In genomic region chr11:77512891-77513810, GRCm38 (mm10) we compare ENCODE assay signal across 9 mouse cellular contexts. TPM values are rescaled to one million over a fixed set of nuclear protein-coding genes. Genes with fewer than 3 reads are reported as not detected.
DNase-seq lines count a peak whose midpoint lies in the region; ATAC-seq lines count a peak whose summit lies in the region.
"Had no signal": no experiment of that assay in that cellular context is flagged by ENCODE, and none has a peak within 500 bp of the region (broad histone marks: within the 10 kb centered on the region; RNA-seq: fewer than 3 reads in every experiment).

No protein-coding gene starts in this region.

- peak overlapping the region; percentile 82 for H3K4me3 ChIP-seq in liver, embryonic 16.5 days (ENCODE audit: low read depth, low read length)
- peak overlapping the region; percentile 57 for H3K4me3 ChIP-seq in neural tube, embryonic 11.5 days (ENCODE audit: low read depth, low read length)

- ATAC-seq in liver, embryonic 16.5 days (ENCODE audit: low read depth): peak; percentile 81
- ATAC-seq in neural tube, embryonic 11.5 days (ENCODE audit: insufficient read depth, low FRiP score, low TSS enrichment): peak; percentile 43

- H3K9ac ChIP-seq in liver, embryonic 16.5 days (ENCODE audit: low read depth, low read length): peak overlapping the region; percentile 67
- peak overlapping the region; percentile 65 for H3K9ac ChIP-seq in neural tube, embryonic 11.5 days (ENCODE audit: low read length)

- WGBS in liver, embryonic 16.5 days (ENCODE audit: insufficient replicate concordance): 0% methylated on average over 67 of the region's 84 CpGs
- WGBS in neural tube, embryonic 11.5 days: under 1% methylated on average over 72 of the region's 84 CpGs

- H3K36me3 ChIP-seq in liver, embryonic 16.5 days (ENCODE audit: control insufficient read depth, insufficient read depth): no peaks in the 10 kb centered on the region
- peaks cover 2% of the 10 kb centered on the region; the same call in 1 of the 2 replicates for H3K36me3 ChIP-seq in neural tube, embryonic 11.5 days (ENCODE audit: control insufficient read depth, insufficient read depth, low read length)

- peak overlapping the region; percentile 84 for H3K27ac ChIP-seq in liver, embryonic 16.5 days (ENCODE audit: low read length)
- H3K27ac ChIP-seq in neural tube, embryonic 11.5 days (ENCODE audit: low read depth, low read length): no peak overlapping the region

- H3K4me1 ChIP-seq in liver, embryonic 16.5 days (ENCODE audit: control insufficient read depth, low read depth, low read length): peaks cover 42% of the 10 kb centered on the region
- peaks cover 29% of the 10 kb centered on the region for H3K4me1 ChIP-seq in neural tube, embryonic 11.5 days (ENCODE audit: control insufficient read depth, insufficient read depth, low read length)

- DNase-seq in CD4-positive helper T cell, adult 2 months (ENCODE audit: low read depth, low spot score): peak; percentile 94
- DNase-seq in adrenal gland, adult 2 months: peak; percentile 93
- peak; percentile 97 for DNase-seq in embryo, embryonic 9.5 days (ENCODE audit: extremely low spot score)
- DNase-seq in heart, adult 8-10 months (ENCODE audit: low spot score): peak; percentile 82
- DNase-seq in kidney, adult 18-20 months: peak; percentile 88
- DNase-seq in neural tube, embryonic 11.5 days (ENCODE audit: low spot score): peak; percentile 92
- peak; percentile 86 for DNase-seq in testis, postnatal 14 days (ENCODE audit: low spot score)

- H3K9me3 ChIP-seq in liver, embryonic 16.5 days (replicated peaks; ENCODE audit: control insufficient read depth, low read length): no peaks in the 10 kb centered on the region
- no peaks in the 10 kb centered on the region for H3K9me3 ChIP-seq in neural tube, embryonic 11.5 days (ENCODE audit: control insufficient read depth, low read length)

- peak overlapping the region; percentile 98 for H3K4me2 ChIP-seq in liver, embryonic 16.5 days (ENCODE audit: low read depth, low read length)
- peak overlapping the region; percentile 88 for H3K4me2 ChIP-seq in neural tube, embryonic 11.5 days (ENCODE audit: low read depth)

- peaks cover 38% of the 10 kb centered on the region for H3K27me3 ChIP-seq in liver, embryonic 16.5 days (ENCODE audit: control insufficient read depth, insufficient read depth, low read depth, low read length)
- H3K27me3 ChIP-seq in neural tube, embryonic 11.5 days (ENCODE audit: control insufficient read depth, insufficient read depth, low read length): peaks cover 6% of the 10 kb centered on the region

RNA-seq across cellular contexts. Expression of gene Abhd15, which starts 1.8 kb away (rescaled TPM):
- total RNA-seq in adrenal gland, adult 2 months (2021): 10 to 100 TPM; 12.1 to 29.9 TPM
- 28.7 and 38.9 TPM in 2 replicates for polyA plus RNA-seq in adrenal gland, adult 2 months (2012; rRNA removed)
- 1 to 10 TPM; 1.7 to 3.2 (median 2.2) TPM for total RNA-seq in heart, adult 8-10 months (2022)
- polyA plus RNA-seq in liver, embryonic 16.5 days (2015; fragmentation: Nextera tagmentation; extraction: Ambion mirVana): 3.9 and 5.1 TPM in 2 replicates
- 2.8 and 4.0 TPM in 2 replicates for polyA plus RNA-seq in neural tube, embryonic 11.5 days (2014; fragmentation: Nextera tagmentation; extraction: Ambion mirVana)

RNA-seq across cellular contexts. Expression of gene Trp53i13, which starts 2.6 kb away (rescaled TPM):
- 10 to 100 TPM in 1 of 2 experiments, 1 to 10 TPM in 1; 6.3 to 15.6 TPM for total RNA-seq in adrenal gland, adult 2 months (2021)
- 31.1 and 37.1 TPM in 2 replicates for polyA plus RNA-seq in adrenal gland, adult 2 months (2012; rRNA removed)
- 10 to 100 TPM; 10.5 to 12.4 (median 11.4) TPM for total RNA-seq in heart, adult 8-10 months (2022)
- polyA plus RNA-seq in liver, embryonic 16.5 days (2015; fragmentation: Nextera tagmentation; extraction: Ambion mirVana): 3.4 and 3.7 TPM in 2 replicates
- 27.8 and 31.9 TPM in 2 replicates for polyA plus RNA-seq in neural tube, embryonic 11.5 days (2014; fragmentation: Nextera tagmentation; extraction: Ambion mirVana)

RNA-seq across cellular contexts. Expression of gene Gm10392, which starts 5.8 kb away (rescaled TPM):
- not detected for total RNA-seq in adrenal gland, adult 2 months (2021)
- 0.08 TPM in 1 of 2 replicates, not detected in the other for polyA plus RNA-seq in adrenal gland, adult 2 months (2012; rRNA removed)
- total RNA-seq in heart, adult 8-10 months (2022): not detected
- polyA plus RNA-seq in liver, embryonic 16.5 days (2015; fragmentation: Nextera tagmentation; extraction: Ambion mirVana): 0.09 and 0.17 TPM in 2 replicates
- not detected in 2 replicates for polyA plus RNA-seq in neural tube, embryonic 11.5 days (2014; fragmentation: Nextera tagmentation; extraction: Ambion mirVana)
- polyA plus RNA-seq: gonadal fat pad, adult 2 months had no signal

RNA-seq across cellular contexts. Expression of gene Git1, which starts 19.8 kb away (rescaled TPM):
- total RNA-seq in adrenal gland, adult 2 months (2021): 10 to 100 TPM; 42.1 to 48.8 TPM
- polyA plus RNA-seq in adrenal gland, adult 2 months (2012; rRNA removed): 69.5 and 72.1 TPM in 2 replicates
- total RNA-seq in heart, adult 8-10 months (2022): 10 to 100 TPM; 53.5 to 63.3 (median 57.1) TPM
- 1.3 and 1.5 TPM in 2 replicates for polyA plus RNA-seq in liver, embryonic 16.5 days (2015; fragmentation: Nextera tagmentation; extraction: Ambion mirVana)
- 18.7 and 21.2 TPM in 2 replicates for polyA plus RNA-seq in neural tube, embryonic 11.5 days (2014; fragmentation: Nextera tagmentation; extraction: Ambion mirVana)

RNA-seq across cellular contexts. Expression of gene Ankrd13b, which starts 23.7 kb away (rescaled TPM):
- 1 to 10 TPM; 6.0 to 7.3 TPM for total RNA-seq in adrenal gland, adult 2 months (2021)
- polyA plus RNA-seq in adrenal gland, adult 2 months (2012; rRNA removed): 24.7 and 27.8 TPM in 2 replicates
- 10 to 100 TPM in 2 of 4 experiments, 1 to 10 TPM in 2; 7.5 to 11.6 (median 9.9) TPM for total RNA-seq in heart, adult 8-10 months (2022)
- 0.37 and 0.41 TPM in 2 replicates for polyA plus RNA-seq in liver, embryonic 16.5 days (2015; fragmentation: Nextera tagmentation; extraction: Ambion mirVana)
- 19.4 and 20.5 TPM in 2 replicates for polyA plus RNA-seq in neural tube, embryonic 11.5 days (2014; fragmentation: Nextera tagmentation; extraction: Ambion mirVana)
